Mouse (Mus musculus) heart, embryonic 16.5 days (tissue): Measurements from ENCODE around the gene Polr1e. TPM values are rescaled to one million over a fixed set of nuclear protein-coding genes. Genes with fewer than 3 reads are reported as not detected.
"Not testable (repeated sequence)": the region's sequence is repeated elsewhere in the genome, so short reads cannot be mapped to it uniquely, and the experiment has no call there.

Source experiments
- ATAC-seq: fragments of 200-750 bp; cut with Nextera tagmentation; replicated peaks from 2 replicates; pipeline ENCODE4 v1.8.0; 2017; ENCODE audit warnings: moderate number of reproducible peaks; ENCODE audit not compliant: insufficient read depth, low FRiP score; ENCODE audit errors: extremely low read depth
- H3K27ac ChIP-seq: fragments of 300-500 bp; sonication (generic); 2 replicates; pipeline ENCODE4 v1.5.1; 2014; ENCODE audit warnings: mild to moderate bottlenecking, low read length, control low read depth, moderate library complexity
- H3K27me3 ChIP-seq: fragments of 300-500 bp; sonication (generic); 2 replicates; pipeline ENCODE4 v1.6.1; 2014; ENCODE audit warnings: low read length, mixed read lengths; ENCODE audit not compliant: control insufficient read depth, insufficient read depth
- H3K36me3 ChIP-seq: fragments of 300-500 bp; sonication (generic); 2 replicates; pipeline ENCODE4 v1.6.1; 2014; ENCODE audit not compliant: control insufficient read depth, insufficient read depth
- H3K4me1 ChIP-seq: fragments of 300-500 bp; sonication (generic); 2 replicates; pipeline ENCODE4 v1.6.1; 2014; ENCODE audit warnings: low read length, mixed read lengths; ENCODE audit not compliant: control insufficient read depth, insufficient read depth
- H3K4me2 ChIP-seq: fragments of 300-500 bp; sonication (generic); 2 replicates; pipeline ENCODE4 v1.6.1; 2014; ENCODE audit warnings: low read depth, mild to moderate bottlenecking, control low read depth, low read length
- H3K4me3 ChIP-seq: fragments of 300-500 bp; sonication (generic); 2 replicates; pipeline ENCODE4 v1.5.1; 2014; ENCODE audit warnings: mild to moderate bottlenecking, control low read depth, low read length
- H3K9ac ChIP-seq: fragments of 300-500 bp; sonication (generic); 2 replicates; pipeline ENCODE4 v1.6.1; 2014; ENCODE audit warnings: low read length, control low read depth
- H3K9me3 ChIP-seq: fragments of 300-500 bp; sonication (generic); replicated peaks from 2 replicates; pipeline ENCODE4 v1.6.1; 2016; ENCODE audit warnings: low read length; ENCODE audit not compliant: control insufficient read depth
- WGBS: fragments of 180-500 bp; shearing (Covaris S2); extraction: QIAGEN DNeasy Blood & Tissue Kit; methylation state at CpG from one replicate; pipeline ENCODE4 v1.1.7; 2014; 5-methylcytosine and 5-hydroxymethylcytosine counted together
- polyA plus RNA-seq: library from polyadenylated mRNA; unstranded; fragments of >200 nt; fragmentation: Nextera tagmentation; extraction: Ambion mirVana; gene quantifications from 2 replicates; pipeline ENCODE4 v1.2.1, GENCODE M21; 2015

Gene Polr1e
- polyA plus RNA-seq, 1 experiment from 2014 or later = 90.4 TPM

DNA sequence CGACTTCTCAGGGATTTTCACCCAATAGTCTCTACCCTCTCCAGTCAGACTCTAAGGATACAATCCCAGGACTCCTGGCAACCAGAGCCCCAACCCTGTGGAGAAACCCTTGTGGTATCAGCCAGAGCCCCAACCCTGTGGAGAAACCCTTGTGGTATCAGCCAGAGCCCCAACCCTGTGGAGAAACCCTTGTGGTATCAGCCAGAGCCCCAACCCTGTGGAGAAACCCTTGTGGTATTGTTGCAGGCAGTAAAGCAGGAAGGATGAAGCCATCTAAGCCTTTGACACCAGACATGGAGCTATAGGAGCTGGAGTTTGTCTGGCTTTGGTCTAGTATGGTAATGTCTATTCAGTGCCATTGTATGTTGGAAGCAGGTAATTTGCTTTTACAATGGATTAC lies 45.5 kb downstream of the Polr1e start:
- not testable (repeated sequence) for H3K4me1 ChIP-seq, H3K27me3 ChIP-seq, H3K4me3 ChIP-seq, ATAC-seq, H3K9ac ChIP-seq, H3K9me3 ChIP-seq, H3K27ac ChIP-seq, H3K4me2 ChIP-seq
- WGBS = 89% methylated on average over 1 of the region's 1 CpGs
- H3K36me3 ChIP-seq = peaks cover 16% of the 10 kb centered on the region; the same call in 1 of the 2 replicates

DNA sequence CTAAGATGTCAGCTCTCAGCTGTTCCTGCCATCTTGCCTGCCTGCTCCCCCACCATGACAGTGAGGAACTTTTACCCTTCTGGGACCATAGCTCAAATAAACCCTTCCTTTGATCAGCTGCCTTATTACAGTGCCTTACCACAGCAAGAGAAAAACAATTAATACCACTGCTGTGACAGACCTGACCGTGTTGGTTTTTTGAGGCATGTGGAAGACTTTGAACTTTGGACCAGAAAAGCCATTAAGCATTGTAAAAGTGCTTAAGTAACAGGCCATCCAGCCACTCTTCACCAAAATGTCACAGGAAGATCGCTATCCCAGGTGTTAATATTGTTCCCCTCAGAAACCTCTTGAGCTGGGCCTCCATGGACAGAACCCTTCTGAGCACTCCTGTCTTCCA lies 46.2 kb downstream of the Polr1e start:
- WGBS = 81% methylated on average over 2 of the region's 2 CpGs
- Histone ChIP-seq H3K9ac (no peak overlapping the region), H3K9me3 (no peaks in the 10 kb centered on the region)

DNA sequence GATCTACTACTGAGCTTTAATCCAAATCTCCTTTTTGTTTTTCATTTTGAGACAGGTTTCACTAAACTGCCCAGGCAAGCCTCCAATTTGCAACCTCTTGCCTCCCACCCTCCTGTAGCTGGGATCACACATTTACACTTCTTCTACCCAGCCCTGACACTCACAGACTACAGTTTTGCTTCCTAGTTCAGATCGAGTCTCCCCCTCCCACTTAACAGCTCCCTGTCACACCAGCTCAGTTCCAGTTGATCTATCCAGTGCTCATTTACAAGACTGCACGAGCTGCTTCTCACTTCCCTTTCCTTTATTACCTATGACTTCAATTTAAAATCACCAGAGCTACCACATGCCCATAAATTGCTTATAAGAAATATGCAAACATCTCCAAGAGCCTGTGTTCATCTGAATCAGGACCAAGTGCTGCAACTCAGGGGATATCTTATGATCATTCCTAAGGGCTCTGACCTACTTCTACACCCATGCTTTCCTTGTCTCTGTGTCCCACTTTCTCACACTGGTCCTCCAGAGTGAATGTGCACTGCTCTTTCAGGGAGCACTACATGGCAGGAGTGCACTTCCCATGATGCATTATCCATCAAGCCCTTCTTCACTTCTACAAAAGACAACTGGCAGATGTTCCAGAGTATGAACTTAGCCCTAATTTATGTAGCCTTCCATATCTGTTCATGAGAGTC lies 47.8 kb downstream of the Polr1e start:
- H3K4me1 ChIP-seq = no peaks in the 10 kb centered on the region
- H3K4me2 ChIP-seq = no peak overlapping the region
- WGBS = 43% methylated on average over 2 of the region's 2 CpGs
- peaks cover 7% of the 10 kb centered on the region; the same call in 1 of the 2 replicates for H3K36me3 ChIP-seq
- no peak overlapping the region for H3K4me3 ChIP-seq
- no peaks in the 10 kb centered on the region for H3K27me3 ChIP-seq
- H3K27ac ChIP-seq = no peak overlapping the region
- no peaks in the 10 kb centered on the region for H3K9me3 ChIP-seq
- ATAC-seq = no peak
- H3K9ac ChIP-seq = no peak overlapping the region

More for the DNA sequence above, 46.2 kb downstream of the Polr1e start:
- H3K4me2 ChIP-seq = no peak overlapping the region
- ATAC-seq = no peak
- H3K4me1 ChIP-seq = no peaks in the 10 kb centered on the region
- H3K36me3 ChIP-seq = peaks cover 14% of the 10 kb centered on the region; the same call in 1 of the 2 replicates
- H3K4me3 ChIP-seq = no peak overlapping the region
- no peak overlapping the region for H3K27ac ChIP-seq
- H3K27me3 ChIP-seq = no peaks in the 10 kb centered on the region

DNA sequence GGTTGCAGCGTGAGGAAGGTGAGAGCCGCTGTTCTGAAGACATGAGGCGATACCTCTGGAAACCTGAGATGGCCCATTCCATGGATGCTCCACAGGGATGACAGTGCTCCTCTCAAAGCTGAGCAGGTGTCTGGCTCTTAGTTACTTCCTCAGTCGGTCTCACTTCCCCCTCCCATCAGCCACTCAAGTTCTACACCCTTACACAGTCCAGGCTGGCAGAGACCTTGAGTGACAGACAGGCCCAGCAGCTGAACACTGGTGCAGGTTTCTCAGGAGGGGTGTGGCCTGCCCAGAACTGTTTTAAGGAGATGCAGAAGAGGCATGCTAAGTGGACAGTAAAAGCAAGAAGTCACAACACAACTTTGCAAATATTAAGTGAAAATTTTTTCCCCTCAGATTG lies 49.4 kb downstream of the Polr1e start:
- Histone ChIP-seq H3K4me3 (no peak overlapping the region), H3K9me3 (no peaks in the 10 kb centered on the region), H3K9ac (no peak overlapping the region), H3K36me3 (no peaks in the 10 kb centered on the region), H3K27me3 (no peaks in the 10 kb centered on the region), H3K27ac (no peak overlapping the region), H3K4me1 (0 out of 2 replicates have a peak, but pooled peaks cover 2% of the 10 kb centered on the region), H3K4me2 (no peak overlapping the region)
- WGBS = 79% methylated on average over 4 of the region's 4 CpGs
- ATAC-seq = no peak

GRCm38 (mm10) chr4:45072261-45072973 lies 54.0 kb downstream of the Polr1e start:
- no peak overlapping the region for H3K4me3 ChIP-seq
- 71% methylated on average over 15 of the region's 15 CpGs for WGBS
- no peak overlapping the region for H3K27ac ChIP-seq
- H3K4me2 ChIP-seq = no peak overlapping the region
- no peak overlapping the region for H3K9ac ChIP-seq
- H3K27me3 ChIP-seq = no peaks in the 10 kb centered on the region
- 0 out of 2 replicates have a peak, but pooled peaks cover 2% of the 10 kb centered on the region for H3K4me1 ChIP-seq
- no peaks in the 10 kb centered on the region for H3K9me3 ChIP-seq
- H3K36me3 ChIP-seq = no peaks in the 10 kb centered on the region
- ATAC-seq = no peak

DNA sequence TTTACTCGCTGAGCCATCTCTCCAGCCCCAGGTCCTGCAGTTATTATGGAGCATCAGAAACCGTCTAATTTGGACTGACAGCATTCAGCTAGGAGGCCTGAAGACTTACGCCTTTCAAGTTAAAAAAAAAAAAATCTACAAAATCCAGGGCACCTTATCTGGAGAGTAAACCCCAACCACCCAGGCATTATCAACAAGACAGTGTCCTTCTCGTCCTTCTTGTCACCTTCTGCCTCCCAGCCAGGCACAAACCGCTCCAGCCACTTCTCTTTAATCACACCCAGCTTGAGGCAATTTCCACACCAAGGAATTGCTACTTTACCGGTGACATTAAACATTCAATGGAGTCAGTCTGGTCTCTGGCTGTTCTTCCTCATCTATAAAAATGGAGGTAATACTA lies 55.2 kb downstream of the Polr1e start:
- Histone ChIP-seq H3K27ac (no peak overlapping the region), H3K4me3 (no peak overlapping the region), H3K4me1 (0 out of 2 replicates have a peak, but pooled peaks cover 2% of the 10 kb centered on the region), H3K9ac (no peak overlapping the region), H3K36me3 (peaks cover 4% of the 10 kb centered on the region; the same call in 1 of the 2 replicates), H3K27me3 (no peaks in the 10 kb centered on the region), H3K4me2 (no peak overlapping the region), H3K9me3 (no peaks in the 10 kb centered on the region)
- WGBS = 61% methylated on average over 6 of the region's 6 CpGs
- no peak for ATAC-seq

GRCm38 (mm10) chr4:45081041-45081440 lies 62.7 kb downstream of the Polr1e start:
- ATAC-seq, H3K36me3 ChIP-seq, H3K9me3 ChIP-seq, H3K4me2 ChIP-seq, H3K4me3 ChIP-seq, H3K27me3 ChIP-seq, H3K27ac ChIP-seq, H3K9ac ChIP-seq: not testable (repeated sequence)
- 93% methylated on average over 4 of the region's 4 CpGs for WGBS
- peaks cover 19% of the 10 kb centered on the region for H3K4me1 ChIP-seq

DNA sequence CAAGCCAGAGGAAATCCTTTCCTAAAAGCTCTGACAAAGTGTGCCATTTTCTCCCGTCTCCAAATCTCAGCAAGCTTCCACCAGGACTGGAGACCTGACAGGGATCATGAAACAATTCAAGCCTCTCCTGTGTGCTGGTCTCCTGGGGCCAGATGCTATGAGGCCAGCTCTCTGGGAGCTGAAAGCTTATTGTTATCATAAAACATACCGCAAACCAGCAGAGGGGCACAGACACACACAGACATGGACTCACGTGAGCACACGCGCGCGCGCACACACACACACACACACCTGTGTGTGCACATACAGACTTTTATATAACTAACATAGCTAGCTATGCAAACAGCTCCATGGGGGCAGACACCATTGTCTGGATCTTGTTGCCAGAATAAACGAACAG lies 64.6 kb downstream of the Polr1e start:
- peak overlapping the region; percentile 32 for H3K9ac ChIP-seq
- ATAC-seq = no peak
- WGBS = 62% methylated on average over 9 of the region's 9 CpGs

GRCm38 (mm10) chr4:45083487-45083886 lies 65.1 kb downstream of the Polr1e start:
- Histone ChIP-seq H3K9me3 (no peaks in the 10 kb centered on the region), H3K4me1 (peaks cover 19% of the 10 kb centered on the region), H3K9ac (peak overlapping the region; percentile 96), H3K27me3 (no peaks in the 10 kb centered on the region), H3K4me2 (peak overlapping the region; percentile 63), H3K36me3 (peaks cover 6% of the 10 kb centered on the region; the same call in 1 of the 2 replicates), H3K27ac (peak overlapping the region; percentile 50; the same call in 1 of the 2 replicates), H3K4me3 (peak overlapping the region; percentile 94)
- no peak for ATAC-seq
- 5% methylated on average over 8 of the region's 8 CpGs for WGBS

More for the DNA sequence above, 64.6 kb downstream of the Polr1e start:
- Histone ChIP-seq H3K36me3 (peaks cover 8% of the 10 kb centered on the region; the same call in 1 of the 2 replicates), H3K27me3 (no peaks in the 10 kb centered on the region), H3K4me3 (peak overlapping the region; percentile 94), H3K4me1 (peaks cover 19% of the 10 kb centered on the region), H3K9me3 (no peaks in the 10 kb centered on the region), H3K4me2 (peak overlapping the region; percentile 63), H3K27ac (peak overlapping the region; percentile 50)
